Mouse (Mus musculus) CH12.LX (cell line): Measurements from ENCODE around the gene Dagla. TPM values are rescaled to one million over a fixed set of nuclear protein-coding genes. Genes with fewer than 3 reads are reported as not detected.

Experiments
- DNase-seq: peaks from one replicate; pipeline ENCODE4 v3.0.0-alpha.2; 2013; ENCODE audit errors: extremely low read depth
- H3K27ac ChIP-seq: 2 replicates; pipeline ENCODE4 v1.5.1; 2012; ENCODE audit warnings: low read depth, mild to moderate bottlenecking, control low read depth, moderate library complexity; ENCODE audit not compliant: insufficient read depth
- H3K27me3 ChIP-seq: replicated peaks from 2 replicates; pipeline ENCODE3; 2012; ENCODE audit warnings: inconsistent platforms
- H3K36me3 ChIP-seq, 2 experiments: replicated peaks in 1 of 2; 2 replicates each; pipeline versions ENCODE3 to v1.6.1; 2012; ENCODE audit warnings: inconsistent platforms in 1 of 2, low read length in 1 of 2, mild to moderate bottlenecking in 1 of 2, mixed read lengths in 1 of 2, moderate library complexity in 1 of 2; ENCODE audit not compliant: control insufficient read depth in 1 of 2, insufficient read depth in 1 of 2
- H3K4me1 ChIP-seq, 2 experiments: 2 replicates each; pipeline ENCODE4 v1.6.1; 2012; ENCODE audit warnings: inconsistent platforms in 1 of 2, moderate library complexity in 1 of 2; ENCODE audit not compliant: insufficient read depth in 2 of 2, control insufficient read depth in 1 of 2
- H3K4me2 ChIP-seq: 2 replicates; pipeline ENCODE4 v1.6.1; 2012; ENCODE audit warnings: low read depth, mild to moderate bottlenecking, control low read depth; ENCODE audit not compliant: poor library complexity, insufficient read depth, severe bottlenecking
- H3K4me3 ChIP-seq, 3 experiments: fragments of 150-350 bp in 1 of 3; sonication (generic) in 1 of 3; replicated peaks in 1 of 3; 2 replicates each; pipeline versions ENCODE3 to v1.5.1; 2011 to 2012; ENCODE audit warnings: low read depth in 2 of 3, low read length in 2 of 3, mild to moderate bottlenecking in 2 of 3, moderate library complexity in 2 of 3, control low read depth in 1 of 3, improper control_type of control experiment in 1 of 3, inconsistent platforms in 1 of 3, mixed read lengths in 1 of 3; ENCODE audit not compliant: poor library complexity in 1 of 3
- H3K79me2 ChIP-seq: replicated peaks from 2 replicates; pipeline ENCODE4 v1.6.1; 2012; ENCODE audit warnings: mild to moderate bottlenecking, moderate library complexity; ENCODE audit not compliant: control insufficient read depth, poor library complexity, insufficient read depth, severe bottlenecking; ENCODE audit errors: extremely low read depth
- H3K9ac ChIP-seq: 2 replicates; pipeline ENCODE4 v1.6.1; 2012; ENCODE audit warnings: low read depth, mild to moderate bottlenecking, control low read depth, moderate library complexity; ENCODE audit not compliant: insufficient read depth
- H3K9me3 ChIP-seq: replicated peaks from 2 replicates; pipeline ENCODE3; 2012; ENCODE audit warnings: low read length, inconsistent platforms, mixed read lengths
- CTCF ChIP-seq, 2 experiments: IDR thresholded peaks in 1 of 2; conservative IDR thresholded peaks in 1 of 2; 2 replicates each; pipeline ENCODE4 v1.5.1; 2011 to 2012; ENCODE audit warnings: low read depth in 2 of 2, low read length in 2 of 2, improper control_type of control experiment in 1 of 2, inconsistent platforms in 1 of 2, mild to moderate bottlenecking in 1 of 2, moderate library complexity in 1 of 2
- EP300 ChIP-seq: IDR thresholded peaks from 2 replicates; pipeline ENCODE4 v1.6.1; 2011; ENCODE audit warnings: low read length, improper control_type of control experiment
- GABPA ChIP-seq: IDR thresholded peaks from 2 replicates; pipeline ENCODE4 v1.6.1; 2012; ENCODE audit warnings: low read depth, low read length, improper control_type of control experiment, inconsistent platforms; ENCODE audit not compliant: insufficient replicate concordance
- IRF4 ChIP-seq: IDR thresholded peaks from 2 replicates; pipeline ENCODE4 v1.6.1; 2014; ENCODE audit warnings: low read depth, mild to moderate bottlenecking, inconsistent platforms, low read length, improper control_type of control experiment
- JUN ChIP-seq: IDR thresholded peaks from 2 replicates; pipeline ENCODE4 v1.6.1; 2011; ENCODE audit warnings: low read depth, mild to moderate bottlenecking, low read length, improper control_type of control experiment, moderate library complexity; ENCODE audit not compliant: insufficient read depth
- KAT2A ChIP-seq: IDR thresholded peaks from 2 replicates; pipeline ENCODE4 v1.6.1; 2012; ENCODE audit warnings: low read length, improper control_type of control experiment, inconsistent platforms; ENCODE audit not compliant: insufficient replicate concordance
- MEF2A ChIP-seq: IDR thresholded peaks from 2 replicates; pipeline ENCODE4 v1.6.1; 2014; ENCODE audit warnings: low read depth, mild to moderate bottlenecking, inconsistent platforms, low read length, improper control_type of control experiment, borderline replicate concordance
- MXI1 ChIP-seq: IDR thresholded peaks from 2 replicates; pipeline ENCODE4 v1.6.1; 2011; ENCODE audit warnings: mild to moderate bottlenecking, low read depth, low read length, improper control_type of control experiment
- NRF1 ChIP-seq: IDR thresholded peaks from 2 replicates; pipeline ENCODE4 v1.6.1; 2014; ENCODE audit warnings: low read depth, mild to moderate bottlenecking, inconsistent platforms, low read length, improper control_type of control experiment, moderate library complexity
- PAX5 ChIP-seq: IDR thresholded peaks from 2 replicates; pipeline ENCODE4 v1.6.1; 2012; ENCODE audit warnings: low read length, inconsistent platforms, mixed read lengths
- RAD21 ChIP-seq: IDR thresholded peaks from 2 replicates; pipeline ENCODE4 v1.6.1; 2011; ENCODE audit warnings: low read depth, mild to moderate bottlenecking, low read length, improper control_type of control experiment, moderate library complexity
- RCOR1 ChIP-seq: conservative IDR thresholded peaks from 2 replicates; pipeline ENCODE4 v1.6.1; 2012; ENCODE audit warnings: low read depth, mild to moderate bottlenecking, inconsistent platforms, low read length, improper control_type of control experiment
- TBP ChIP-seq: conservative IDR thresholded peaks from 2 replicates; pipeline ENCODE4 v1.6.1; 2011; ENCODE audit warnings: low read depth, low read length, improper control_type of control experiment
- USF1 ChIP-seq: IDR thresholded peaks from 2 replicates; pipeline ENCODE4 v1.6.1; 2014; ENCODE audit warnings: low read depth, mild to moderate bottlenecking, inconsistent platforms, low read length, improper control_type of control experiment
- USF2 ChIP-seq: conservative IDR thresholded peaks from 2 replicates; pipeline ENCODE4 v1.6.1; 2011; ENCODE audit warnings: low read depth, low read length, improper control_type of control experiment
- ZC3H11A ChIP-seq: IDR thresholded peaks from 2 replicates; pipeline ENCODE4 v1.6.1; 2012; ENCODE audit warnings: low read depth, mild to moderate bottlenecking, inconsistent platforms, low read length, improper control_type of control experiment
- ZNF384 ChIP-seq: IDR thresholded peaks from 2 replicates; pipeline ENCODE4 v1.6.1; 2012; ENCODE audit warnings: low read depth, low read length, improper control_type of control experiment, inconsistent platforms
- dilution Hi-C: fragments of 300-500 bp; cut with MboI; formaldehyde crosslinking; loops from 2 replicates; pipeline ENCODE4 v1.14.3; 2020; ENCODE audit warnings: low sequenced_read_pairs; ENCODE audit not compliant: extremely low pct_unique_long_range_greater_than_20kb, extremely low pct_ligation_motif_present
- in situ Hi-C: fragments of 300-500 bp; cut with MboI; formaldehyde crosslinking; loops from 3 replicates; pipeline ENCODE4 v1.14.3; 2019; ENCODE audit warnings: low sequenced_read_pairs, low pct_ligation_motif_present, low pct_unique_long_range_greater_than_20kb, mixed read lengths
- polyA plus RNA-seq: library from polyadenylated mRNA; unstranded; fragments of >175 nt; gene quantifications from 2 replicates; pipeline ENCODE4 v1.2.1, GENCODE M21; 2012; ENCODE audit warnings: low read depth; ENCODE audit not compliant: insufficient read length
- total RNA-seq, 2 experiments: library from RNA; depleted of rRNA; stranded (reverse); fragments of 300-350 nt in 1 of 2; fragments of >200 nt in 1 of 2; gene quantifications; 2 replicates each; pipeline ENCODE4 v1.2.3; 2012 to 2014

Gene Dagla
- total and polyA plus RNA-seq, 3 experiments = 0.21 to 0.55 TPM; not detected in 1

DNA sequence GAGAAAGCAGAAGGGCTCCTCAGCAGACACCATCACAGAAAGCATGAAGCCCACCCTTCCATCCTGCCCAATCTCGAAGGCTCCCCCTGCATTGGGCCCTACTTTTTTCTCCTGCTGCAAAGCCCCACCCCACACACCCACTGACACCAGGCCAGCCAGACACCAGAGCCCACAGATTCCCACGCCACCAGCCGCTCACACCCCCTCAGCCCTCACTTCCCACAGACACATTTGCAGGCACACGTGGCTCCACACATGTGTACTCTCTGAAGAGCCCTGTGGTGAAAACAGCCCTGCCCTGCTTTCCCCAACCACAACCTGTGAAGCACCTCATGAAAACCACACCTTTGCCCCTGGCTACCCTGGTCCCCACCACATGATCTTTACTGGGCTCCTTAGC, 3.9 kb downstream of the Dagla start:
- Histone ChIP-seq H3K4me3 (no peak overlapping the region), H3K27ac (no peak overlapping the region), H3K9me3 (no peaks in the 10 kb centered on the region), H3K4me2 (no peak overlapping the region), H3K27me3 (peaks cover 75% of the 10 kb centered on the region), H3K36me3 (no peaks in the 10 kb centered on the region), H3K4me1 (peaks cover 12 to 39% of the 10 kb centered on the region in 2 experiments), H3K9ac (no peak overlapping the region), H3K79me2 (no peaks in the 10 kb centered on the region)
- in situ Hi-C loops = no loop called here
- no peak for DNase-seq
- TF ChIP-seq ZC3H11A (no peak), KAT2A (no peak), MEF2A (no peak), RAD21 (no peak), USF2 (no peak), ZNF384 (no peak), GABPA (no peak), JUN (no peak), TBP (no peak), MXI1 (no peak), CTCF (conservative IDR thresholded peaks at IDR 0.05 in 1 of 2, IDR thresholded peaks at IDR 0.05 in 1 of 2; ENCODE audit: low read depth in 2 of 2, low read length in 2 of 2) (no peak)
- dilution Hi-C loops = no loop called here

- H3K4me1 ChIP-seq = peaks cover 7 to 24% of the 10 kb centered on the region in 2 experiments
- in situ Hi-C loops (no loop called here), dilution Hi-C loops (no loop called here)
- H3K9me3 ChIP-seq = no peaks in the 10 kb centered on the region
- H3K27me3 ChIP-seq = peaks cover 69% of the 10 kb centered on the region
- H3K79me2 ChIP-seq = no peaks in the 10 kb centered on the region
- no peak overlapping the region for H3K4me3 ChIP-seq
- no peak overlapping the region for H3K9ac ChIP-seq
- no peak for TF ChIP-seq MEF2A
- no peak for TF ChIP-seq RCOR1
- no peak for TF ChIP-seq USF1
- DNase-seq = no peak
- no peak overlapping the region for H3K4me2 ChIP-seq
- no peak overlapping the region for H3K27ac ChIP-seq
- H3K36me3 ChIP-seq = no peaks in the 10 kb centered on the region
Observed at GRCm38 (mm10) chr19:10298268-10298667, 6.4 kb downstream of the Dagla start.

DNA sequence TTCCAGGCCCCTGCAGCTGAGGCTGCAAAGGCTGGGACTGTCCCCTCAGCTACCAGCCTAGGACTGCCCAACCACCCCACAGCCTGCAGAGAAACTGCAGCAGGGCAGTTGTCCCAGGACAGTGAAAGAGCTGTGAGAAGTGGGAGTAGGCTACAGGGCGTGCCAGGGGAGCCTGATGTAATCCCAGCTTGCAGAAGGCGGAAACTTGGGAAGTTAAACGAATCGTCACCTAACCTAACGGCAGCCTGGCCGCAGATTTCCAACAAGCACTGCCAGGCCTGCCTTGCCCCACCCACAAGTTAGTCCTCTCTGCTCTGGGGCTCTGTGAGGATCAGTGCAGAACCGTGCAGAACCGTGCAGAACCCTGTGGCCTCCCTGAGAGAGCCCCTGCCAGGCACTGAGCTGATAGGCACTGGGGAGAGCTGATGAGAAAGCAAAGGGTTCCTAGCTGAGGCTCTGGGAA, 7.6 kb downstream of the Dagla start:
- Histone ChIP-seq H3K27me3 (peaks cover 67% of the 10 kb centered on the region), H3K4me2 (no peak overlapping the region), H3K9me3 (no peaks in the 10 kb centered on the region), H3K4me1 (peaks cover 7 to 24% of the 10 kb centered on the region in 2 experiments), H3K4me3 (no peak overlapping the region)
- dilution Hi-C loops = no loop called here
- DNase-seq = no peak
- TF ChIP-seq KAT2A = no peak
- TF ChIP-seq EP300 = no peak
- TF ChIP-seq NRF1 = no peak
- TF ChIP-seq PAX5 = no peak
- TF ChIP-seq IRF4 = no peak
- TF ChIP-seq, all 38 proteins: peak for 0
- Histone ChIP-seq H3K27ac (no peak overlapping the region), H3K36me3 (no peaks in the 10 kb centered on the region), H3K9ac (no peak overlapping the region), H3K79me2 (no peaks in the 10 kb centered on the region)
- in situ Hi-C loops = no loop called here
